Mouse (Mus musculus): ENCODE data around the gene Kcnmb2. TPM values are rescaled to one million over a fixed set of nuclear protein-coding genes. Genes with fewer than 3 reads are reported as not detected.

The Kcnmb2 gene
- total RNA-seq, 2 experiments from 2014 or later = 7.1 to 9.7 TPM

- DNase-seq (ENCODE audit: low spot score in 2 of 2) = no peak
Measured at GRCm38 (mm10) chr3:32011566-32011965, 109.3 kb downstream of the Kcnmb2 start.

GRCm38 (mm10) chr3:32012205-32012931 is 110.1 kb downstream of the Kcnmb2 start:
- no peak for DNase-seq (ENCODE audit: low spot score in 2 of 2)

GRCm38 (mm10) chr3:32020981-32021380 is 118.7 kb downstream of the Kcnmb2 start:
- no peak for DNase-seq (ENCODE audit: low spot score in 2 of 2)

GRCm38 (mm10) chr3:32029375-32030050 is 127.2 kb downstream of the Kcnmb2 start:
- DNase-seq (ENCODE audit: low spot score in 2 of 2) = no peak

GRCm38 (mm10) chr3:32032381-32032780 is 130.1 kb downstream of the Kcnmb2 start:
- DNase-seq (ENCODE audit: low spot score in 2 of 2) = no peak

- peak in 1 of 2 experiments; percentile 22 for DNase-seq (ENCODE audit: low spot score in 2 of 2)
Measured at GRCm38 (mm10) chr3:32043814-32044213, 141.5 kb downstream of the Kcnmb2 start.

- DNase-seq (ENCODE audit: low spot score in 2 of 2) = no peak
Measured at GRCm38 (mm10) chr3:32048777-32049176, 146.5 kb downstream of the Kcnmb2 start.

- no peak for DNase-seq (ENCODE audit: low spot score in 2 of 2)
Measured at GRCm38 (mm10) chr3:32052596-32052995, 150.3 kb downstream of the Kcnmb2 start.

- DNase-seq (ENCODE audit: low spot score in 2 of 2) = no peak
Measured at GRCm38 (mm10) chr3:32053610-32054241, 151.4 kb downstream of the Kcnmb2 start.

- DNase-seq (ENCODE audit: low spot score in 2 of 2) = peak in 1 of 2 experiments; percentile 49
Measured at GRCm38 (mm10) chr3:32059888-32060656, 157.8 kb downstream of the Kcnmb2 start.

- DNase-seq (ENCODE audit: low spot score in 2 of 2) = no peak
Measured at GRCm38 (mm10) chr3:32062685-32063084, 160.4 kb downstream of the Kcnmb2 start.

GRCm38 (mm10) chr3:32063312-32063711 is 161.0 kb downstream of the Kcnmb2 start:
- no peak for DNase-seq (ENCODE audit: low spot score in 2 of 2)

GRCm38 (mm10) chr3:32067004-32067935 is 165.0 kb downstream of the Kcnmb2 start:
- DNase-seq (ENCODE audit: low spot score in 2 of 2) = peak in 1 of 2 experiments; percentile 17

GRCm38 (mm10) chr3:32073881-32074280 is 171.6 kb downstream of the Kcnmb2 start:
- no peak for DNase-seq (ENCODE audit: low spot score in 2 of 2)

- no peak for DNase-seq (ENCODE audit: low spot score in 2 of 2)
Measured at GRCm38 (mm10) chr3:32088762-32089161, 186.5 kb downstream of the Kcnmb2 start.

- DNase-seq (ENCODE audit: low spot score in 2 of 2) = no peak
Measured at GRCm38 (mm10) chr3:32101391-32101790, 199.1 kb downstream of the Kcnmb2 start.

GRCm38 (mm10) chr3:32119851-32120250 is 217.5 kb downstream of the Kcnmb2 start:
- DNase-seq (ENCODE audit: low spot score in 2 of 2) = no peak

- no peak for DNase-seq (ENCODE audit: low spot score in 2 of 2)
Measured at GRCm38 (mm10) chr3:32121731-32122130, 219.4 kb downstream of the Kcnmb2 start.

GRCm38 (mm10) chr3:32125431-32125830 is 223.1 kb downstream of the Kcnmb2 start:
- no peak for DNase-seq (ENCODE audit: low spot score in 2 of 2)

GRCm38 (mm10) chr3:32128391-32128790 is 226.1 kb downstream of the Kcnmb2 start:
- DNase-seq (ENCODE audit: low spot score in 2 of 2) = no peak

Data from layer of hippocampus, postnatal 14 days (tissue).